Mouse (Mus musculus) kidney, postnatal 10 days (tissue): Measurements from ENCODE around the gene Alg14.

Source experiments
- DNase-seq: peaks from one replicate; pipeline ENCODE4 v3.0.0; 2021; ENCODE audit warnings: mixed read lengths

The Alg14 gene

DNA sequence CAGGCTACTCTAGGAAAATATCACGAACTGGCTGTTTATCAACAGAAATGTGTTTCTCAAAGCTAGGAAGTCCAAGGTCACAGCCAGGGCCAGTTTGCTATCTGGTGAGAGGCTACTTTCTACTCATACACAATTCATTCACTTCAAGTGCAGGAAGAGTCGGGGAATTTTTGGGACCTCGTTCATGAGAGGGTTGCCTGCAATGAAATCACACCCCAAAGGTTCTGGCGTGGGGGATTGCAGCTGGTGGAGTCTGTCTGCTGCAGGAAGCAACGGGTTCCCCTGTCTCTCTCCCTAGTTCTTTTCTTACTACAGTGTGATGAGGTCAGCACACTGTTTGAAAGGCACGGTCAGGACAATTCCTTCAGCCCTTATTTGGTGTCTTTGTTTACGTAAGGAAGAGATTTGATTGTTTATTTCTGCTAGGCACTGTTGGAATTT, 48.8 kb downstream of the Alg14 start:
- peak; percentile 40 for DNase-seq

DNA sequence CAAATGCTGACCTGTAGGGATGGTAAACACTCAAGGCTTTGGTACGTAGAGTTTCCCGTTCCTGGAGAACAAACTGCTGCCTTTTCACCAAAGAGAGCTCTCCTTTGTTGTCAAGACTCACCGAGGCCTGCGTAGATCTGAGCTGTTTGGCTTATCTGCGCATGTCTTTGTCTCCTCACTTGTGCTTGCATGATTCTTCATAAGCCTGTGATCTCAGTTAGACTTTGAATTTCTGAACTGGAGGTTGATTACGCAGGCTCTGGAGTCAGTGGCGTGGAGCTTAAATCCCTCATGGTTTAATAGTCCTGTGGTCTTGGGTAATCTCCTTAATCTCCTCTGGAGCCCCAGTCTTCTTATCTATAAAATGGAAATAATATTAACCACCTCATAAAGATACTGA, 51.7 kb downstream of the Alg14 start:
- no peak for DNase-seq

DNA sequence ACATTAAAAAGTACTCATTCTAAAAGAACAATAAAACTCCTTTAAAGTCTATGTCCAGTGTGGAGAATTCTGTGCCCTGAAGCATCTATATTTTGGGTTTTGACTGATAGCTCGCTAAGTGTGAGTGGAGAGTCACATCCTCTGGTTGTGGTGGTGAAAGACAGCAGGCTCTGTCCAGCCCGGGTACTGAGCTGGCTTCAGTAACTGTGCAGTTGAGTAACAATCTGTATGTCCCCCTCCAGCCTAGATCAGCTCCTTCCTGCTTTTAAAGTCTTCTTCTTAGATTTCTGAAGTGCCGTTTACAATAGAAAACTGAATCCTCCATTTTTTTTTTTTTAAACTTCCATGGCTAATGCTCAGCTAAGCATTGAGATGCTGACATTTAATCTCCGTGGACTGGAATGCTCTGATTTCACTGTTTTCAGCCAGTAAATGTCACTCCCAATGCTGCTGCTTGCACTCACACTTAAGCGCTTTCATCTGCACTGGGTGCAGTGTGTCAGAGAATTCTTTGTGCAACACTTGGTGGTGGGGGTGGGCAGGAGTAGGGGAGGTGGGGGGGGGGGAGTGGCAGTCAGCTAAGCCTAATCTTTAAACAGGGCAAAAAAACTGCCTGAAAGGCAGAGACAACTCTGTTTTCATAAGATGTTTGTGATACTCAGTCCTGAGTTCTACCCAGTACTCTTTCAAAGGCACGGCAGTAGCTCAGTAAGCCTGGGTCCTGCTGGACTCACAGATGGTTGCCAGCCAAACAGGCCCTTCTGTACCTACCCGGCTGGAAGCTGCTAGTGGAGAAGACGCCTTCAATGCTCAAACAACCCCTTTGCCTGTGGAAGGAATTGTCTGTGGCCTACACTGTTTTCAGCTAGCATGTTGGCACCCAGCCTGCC, 52.7 kb downstream of the Alg14 start:
- DNase-seq: no peak

DNA sequence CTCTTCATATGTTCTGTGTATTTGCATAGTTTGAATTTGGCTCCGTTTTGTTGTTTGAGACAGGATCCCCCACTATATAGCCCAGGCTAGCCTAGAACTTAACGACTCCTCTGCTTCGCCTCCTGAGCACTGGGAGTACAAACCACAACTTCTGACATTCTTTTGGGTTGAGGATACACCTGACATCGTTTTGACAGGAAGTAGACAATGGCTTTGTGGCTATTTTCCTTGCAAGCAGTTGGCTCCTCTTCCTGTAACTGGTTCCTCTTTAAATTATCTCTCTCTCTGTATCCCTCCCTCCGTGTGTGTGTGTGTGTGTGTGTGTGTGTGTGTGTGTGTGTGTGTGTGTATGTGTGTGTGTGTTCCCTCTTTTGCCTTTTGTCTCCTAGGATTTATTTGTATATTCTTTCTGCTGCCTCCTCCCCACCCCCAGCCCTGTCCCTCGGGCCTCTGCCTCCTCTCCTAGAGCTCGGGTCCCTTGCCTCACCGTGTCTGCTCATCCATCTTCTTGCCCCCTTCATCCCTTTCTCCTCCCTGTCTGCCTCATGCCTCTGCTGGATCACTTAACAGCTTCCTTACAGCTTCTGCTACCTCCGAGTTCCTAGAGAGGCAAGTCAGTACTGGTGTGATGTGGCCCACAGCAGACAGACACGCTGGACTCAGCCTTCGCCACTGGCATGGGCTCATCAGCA, 53.5 kb downstream of the Alg14 start:
- no peak for DNase-seq

DNA sequence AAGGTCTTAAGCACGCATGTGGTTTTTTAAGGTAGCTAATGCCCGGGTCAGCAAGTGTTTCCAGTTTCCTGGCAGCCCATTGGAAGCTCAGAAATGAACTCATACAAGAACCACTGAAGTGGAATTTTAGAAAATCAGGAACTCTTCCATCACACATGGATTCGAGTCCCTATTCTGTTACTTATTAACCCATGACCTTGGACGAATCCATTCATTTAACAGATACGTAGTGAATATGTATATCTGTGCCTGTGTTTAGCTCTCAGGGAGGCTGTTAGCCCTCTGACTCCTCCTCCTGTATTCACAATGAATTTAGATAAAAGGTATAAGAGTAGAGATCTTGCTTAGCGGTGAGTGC, 54.0 kb downstream of the Alg14 start:
- DNase-seq: no peak

DNA sequence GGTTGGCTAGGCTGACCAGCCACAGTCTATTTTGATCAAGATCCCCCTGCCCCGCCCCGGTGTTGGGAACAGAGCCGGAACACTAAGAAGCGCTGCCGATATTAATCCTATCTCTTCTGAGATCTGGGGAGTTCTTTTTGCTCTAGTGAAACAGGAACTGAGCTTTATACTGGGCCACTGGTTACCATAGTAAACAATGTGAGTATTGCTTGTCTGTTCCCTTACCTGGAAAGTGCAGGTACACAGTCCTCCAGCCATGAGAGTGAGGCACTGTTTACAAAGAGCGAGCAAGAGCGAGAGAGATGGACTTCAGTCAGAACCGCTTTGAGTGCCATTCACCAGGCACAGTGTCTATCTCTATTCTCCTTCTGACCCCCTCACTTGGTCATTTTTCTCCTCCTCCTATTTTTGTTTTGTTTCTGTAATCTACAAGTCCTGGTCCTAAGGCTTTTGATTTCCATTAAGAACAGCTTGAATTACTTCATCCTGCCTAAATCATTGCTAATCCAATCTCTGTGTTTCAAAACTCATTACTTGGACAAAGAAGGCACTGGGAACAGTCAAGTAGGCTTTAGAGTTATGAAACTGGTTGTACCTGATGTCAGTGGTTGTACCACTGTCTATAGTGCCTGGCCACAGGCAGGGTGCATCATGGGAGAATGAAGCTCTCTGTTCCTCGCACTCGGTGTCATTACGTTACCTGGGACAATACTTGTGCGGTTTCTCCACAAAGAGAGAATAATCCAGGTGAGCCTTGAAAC, 55.1 kb downstream of the Alg14 start:
- no peak for DNase-seq

DNA sequence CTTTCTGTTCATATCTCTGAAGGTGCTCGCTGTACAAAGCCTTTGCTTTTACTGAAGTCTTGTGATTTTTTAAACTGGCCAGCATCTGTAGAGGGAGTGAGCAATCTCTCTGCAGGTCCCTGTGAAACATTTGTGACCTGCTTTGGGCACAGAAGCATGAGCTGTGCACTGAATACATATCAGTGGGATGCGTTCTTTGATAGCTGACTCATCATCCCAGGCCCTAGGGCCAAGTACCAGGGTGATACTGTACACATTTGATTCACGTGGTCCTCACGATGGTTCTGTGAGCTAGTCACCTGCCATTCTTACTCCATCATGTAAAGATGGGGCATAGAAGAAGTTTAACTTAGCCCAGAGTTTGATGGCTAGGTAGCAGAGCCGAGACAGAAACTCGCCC, 57.2 kb downstream of the Alg14 start:
- DNase-seq: no peak

DNA sequence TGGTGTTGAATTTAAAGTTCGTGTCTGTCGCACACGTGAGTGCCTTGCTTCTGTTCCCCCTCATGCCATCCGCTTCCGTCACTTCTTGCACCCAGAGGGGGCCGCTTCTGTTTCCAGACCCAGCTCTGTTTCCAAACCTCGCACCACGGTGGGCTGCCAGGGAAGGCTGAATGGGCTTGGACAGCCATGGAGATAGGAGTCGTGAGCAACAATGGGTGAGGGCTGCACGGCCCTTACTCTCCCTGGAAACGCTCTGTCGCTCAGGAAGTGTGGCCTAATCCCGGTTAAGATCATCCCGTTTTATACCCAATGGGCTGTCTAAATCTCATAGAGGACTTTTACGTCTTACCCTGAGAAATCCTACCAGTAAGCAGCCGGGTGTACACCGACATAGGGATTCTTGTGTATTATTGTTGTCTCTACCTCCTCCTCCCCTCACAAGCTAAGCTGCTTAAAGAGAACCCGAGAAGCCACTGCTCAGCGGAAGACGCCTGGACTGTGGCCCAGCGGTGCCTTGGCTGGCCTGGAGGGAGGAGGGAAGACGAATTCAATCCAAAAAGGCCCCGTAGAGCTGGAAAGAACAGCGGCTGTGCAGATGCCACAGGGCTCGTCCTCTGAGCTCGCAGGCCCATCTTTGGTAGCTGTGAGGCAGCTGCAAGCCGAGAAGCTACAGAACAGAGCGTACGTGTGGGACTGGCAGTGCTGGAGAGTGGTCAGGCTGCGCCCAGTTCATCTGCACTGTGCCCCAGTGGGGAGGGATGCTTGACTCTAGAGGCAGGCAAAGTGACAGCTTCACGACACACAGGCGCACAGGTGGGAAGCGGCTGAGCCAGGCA, 58.0 kb downstream of the Alg14 start:
- peak; percentile 63 for DNase-seq

DNA sequence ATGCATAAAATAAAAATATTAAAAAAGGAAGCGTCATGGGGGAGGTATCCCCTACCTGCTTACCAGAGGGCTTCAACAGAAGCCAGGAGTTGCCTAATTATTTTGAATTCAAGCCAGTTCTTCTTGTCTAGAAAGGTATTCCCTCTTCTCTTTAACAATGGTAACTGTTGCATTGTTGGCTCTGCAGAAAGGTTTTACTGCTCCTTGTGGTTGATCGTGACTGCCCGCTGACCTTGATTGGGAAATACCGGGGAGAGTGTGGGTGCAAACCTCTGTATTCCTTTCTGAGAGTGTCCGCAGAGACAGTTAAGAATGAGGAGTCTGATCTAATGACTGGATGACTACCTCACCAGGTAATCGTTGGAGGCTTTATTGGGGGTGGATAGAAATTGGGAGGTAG, 59.7 kb downstream of the Alg14 start:
- DNase-seq: no peak

DNA sequence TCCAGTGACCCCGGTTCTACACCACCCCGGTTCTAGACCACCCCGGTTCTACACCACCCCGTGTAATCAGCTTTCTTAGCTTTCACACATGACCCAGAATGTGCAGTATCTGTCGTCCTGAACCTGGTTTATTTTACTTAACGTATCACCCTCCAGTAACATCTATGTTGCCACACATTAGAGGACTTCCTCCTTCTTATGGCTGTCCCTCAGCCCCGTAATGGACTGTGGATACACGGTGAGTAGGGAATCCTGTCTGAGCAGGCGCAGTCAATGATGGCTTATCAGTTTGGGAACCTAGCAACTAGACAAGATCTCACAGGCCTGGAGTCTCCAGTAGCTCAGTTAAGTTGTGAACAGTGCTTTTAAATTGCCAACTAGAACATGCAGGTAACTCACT, 62.7 kb downstream of the Alg14 start:
- DNase-seq: no peak

DNA sequence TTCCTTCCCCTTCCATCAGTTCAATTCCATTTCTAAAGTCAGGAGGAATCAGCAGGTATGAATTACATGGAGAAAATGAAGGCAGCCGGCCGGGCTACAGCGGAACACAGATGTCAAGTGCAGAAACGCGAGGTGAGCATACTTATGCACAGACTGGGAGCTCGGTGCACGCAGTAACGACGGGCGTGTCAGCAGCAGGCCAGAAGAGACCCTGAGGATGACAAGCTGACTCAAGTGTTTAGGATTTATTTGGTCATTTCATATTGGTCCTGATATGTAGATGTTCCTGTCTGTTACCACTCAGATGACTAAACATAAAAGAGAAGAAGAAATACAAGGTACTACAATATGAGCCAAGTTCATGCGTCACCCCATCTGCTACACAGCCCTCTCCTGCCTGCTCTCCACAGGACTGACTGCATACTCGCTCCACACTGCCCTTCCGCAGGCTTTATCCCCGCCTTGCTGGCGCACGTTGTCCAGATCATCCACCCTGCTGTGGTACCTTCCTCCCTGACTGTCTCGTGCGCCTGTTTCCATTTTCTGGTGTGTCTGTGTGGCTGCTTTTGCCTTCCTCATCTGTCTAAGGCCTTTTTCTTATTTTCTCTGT, 63.4 kb downstream of the Alg14 start:
- DNase-seq: no peak

DNA sequence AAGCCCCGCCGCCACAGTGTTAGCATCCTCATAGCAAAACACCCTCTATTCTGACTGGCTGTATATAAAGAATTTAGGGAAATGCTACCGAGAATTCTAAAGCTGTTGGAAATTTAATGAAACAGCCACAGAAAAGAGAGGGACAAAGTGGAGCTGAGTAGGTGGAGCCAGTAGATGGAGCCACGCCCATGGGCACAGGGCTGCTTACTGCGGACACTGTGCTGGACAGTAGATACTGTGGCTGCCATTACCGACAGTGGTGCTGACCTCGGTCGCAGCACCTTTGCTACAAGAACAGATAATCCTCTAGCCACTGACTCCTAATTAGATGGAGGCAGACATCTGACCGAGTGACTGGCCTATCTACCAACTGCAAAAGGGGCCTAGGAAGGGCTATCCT, 64.0 kb downstream of the Alg14 start:
- no peak for DNase-seq

DNA sequence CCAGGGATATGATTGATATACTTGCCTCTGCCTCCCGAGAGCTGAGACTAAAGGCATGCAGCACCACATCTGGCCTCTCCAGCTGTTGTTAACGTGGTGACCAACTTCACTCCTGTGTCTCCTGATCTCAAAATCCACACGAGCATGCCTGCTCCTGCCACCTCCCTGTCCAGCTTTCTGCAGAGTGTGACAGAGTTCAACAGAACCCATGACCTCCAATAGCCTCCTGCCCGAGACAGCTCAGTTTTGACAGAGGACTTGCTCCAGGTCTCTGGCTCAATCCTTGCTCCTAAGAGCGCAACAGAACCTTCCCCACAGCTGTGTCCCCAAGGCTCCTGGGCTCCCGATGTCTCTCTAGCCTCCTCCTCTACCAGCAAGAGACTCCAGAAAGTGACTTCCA, 64.5 kb downstream of the Alg14 start:
- DNase-seq: no peak

DNA sequence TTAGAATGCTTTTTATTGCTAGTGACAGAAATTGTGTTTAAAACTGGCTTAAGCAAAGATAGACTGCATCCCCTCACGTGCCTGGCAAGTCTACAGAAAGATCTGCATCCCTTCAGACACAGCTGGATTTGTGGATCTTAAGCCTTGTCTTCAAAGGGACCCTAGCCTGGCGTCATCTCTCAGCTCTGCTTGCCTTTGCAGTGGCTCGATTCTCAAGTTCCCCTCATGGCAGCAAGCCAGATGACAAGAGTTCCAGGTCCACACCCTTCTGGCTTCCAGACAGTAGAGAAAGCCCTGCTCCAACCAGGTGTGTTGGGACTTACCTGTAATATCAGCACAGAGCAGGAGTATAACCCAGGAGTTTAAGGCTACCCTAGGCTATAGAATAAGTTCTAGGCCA, 65.5 kb downstream of the Alg14 start:
- peak; percentile 35 for DNase-seq

DNA sequence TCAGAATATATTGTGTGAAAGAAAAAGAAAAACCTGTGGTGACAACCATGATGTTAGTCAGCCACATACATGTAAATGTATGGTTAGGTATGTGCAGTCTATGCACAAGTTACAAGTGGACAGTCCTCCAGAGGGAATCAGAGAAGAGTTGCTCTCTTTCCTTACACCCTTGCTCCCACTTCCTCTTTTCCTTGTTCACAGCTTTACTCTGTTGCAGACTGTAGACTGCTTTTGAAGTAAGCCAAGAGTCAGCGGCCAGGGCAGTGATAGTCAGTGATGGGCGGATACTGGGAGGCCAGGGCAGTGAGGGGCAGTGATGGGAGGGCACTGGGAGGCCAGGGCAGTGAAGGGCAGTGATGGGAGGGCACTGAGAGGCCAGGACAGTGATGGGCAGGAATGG, 66.7 kb downstream of the Alg14 start:
- no peak for DNase-seq

DNA sequence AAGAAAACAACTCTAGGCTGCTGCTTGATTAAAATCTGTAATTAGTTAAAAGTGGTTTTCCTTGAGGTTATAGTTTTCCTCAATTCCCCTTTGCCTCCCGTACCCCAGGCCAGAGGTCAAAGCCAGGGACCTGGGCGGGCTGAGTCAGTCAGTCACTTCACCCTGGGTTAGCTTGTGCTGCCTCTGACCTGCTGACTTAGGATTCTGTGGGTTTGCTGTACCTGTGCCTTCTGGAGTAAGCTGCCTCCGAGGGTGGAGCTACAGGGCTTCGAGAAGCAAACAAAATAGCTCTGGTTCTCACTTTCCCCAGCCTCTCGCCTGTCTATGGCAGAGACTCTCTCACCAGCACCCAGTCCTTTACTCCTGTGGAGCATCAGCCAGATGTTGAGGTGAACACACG, 67.3 kb downstream of the Alg14 start:
- DNase-seq: no peak

DNA sequence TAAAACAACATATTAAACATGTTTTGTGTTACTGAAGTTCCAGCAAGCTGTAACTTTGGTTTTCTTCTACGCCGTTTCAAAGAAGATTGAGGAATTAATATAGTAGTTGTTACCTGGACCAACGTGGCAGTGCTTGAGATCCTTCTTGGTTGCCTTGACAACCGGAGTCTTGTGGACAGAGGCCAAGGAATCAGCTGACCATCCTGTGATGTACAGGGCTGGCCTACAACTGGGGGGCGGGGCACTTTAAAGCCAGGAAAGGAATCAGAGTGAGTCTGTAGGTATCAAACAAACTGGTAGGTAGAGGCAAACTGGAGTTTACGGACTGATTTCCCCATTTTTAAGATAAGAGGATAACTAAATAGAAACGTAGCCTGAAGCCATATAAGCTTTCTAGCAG, 67.7 kb downstream of the Alg14 start:
- no peak for DNase-seq

DNA sequence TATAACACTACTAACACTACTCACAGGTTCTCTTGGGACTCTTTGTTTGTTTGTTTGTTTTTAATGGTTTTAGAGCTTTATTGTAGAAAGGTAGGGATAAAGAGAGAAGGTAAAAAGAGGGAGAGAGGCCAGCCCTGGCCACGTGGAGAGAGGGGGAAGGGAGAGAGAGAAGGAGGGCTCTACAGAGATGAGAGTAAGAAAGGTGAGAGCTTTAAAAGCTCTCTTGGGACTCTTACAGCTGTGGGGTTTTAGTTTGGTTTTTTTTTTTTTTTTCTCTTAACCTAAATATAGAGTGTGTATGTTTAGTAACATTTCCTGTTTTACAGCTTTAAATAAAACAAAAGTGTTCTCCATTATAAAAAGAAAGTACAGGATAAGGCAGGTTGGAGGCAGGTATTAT, 70.4 kb downstream of the Alg14 start:
- no peak for DNase-seq

DNA sequence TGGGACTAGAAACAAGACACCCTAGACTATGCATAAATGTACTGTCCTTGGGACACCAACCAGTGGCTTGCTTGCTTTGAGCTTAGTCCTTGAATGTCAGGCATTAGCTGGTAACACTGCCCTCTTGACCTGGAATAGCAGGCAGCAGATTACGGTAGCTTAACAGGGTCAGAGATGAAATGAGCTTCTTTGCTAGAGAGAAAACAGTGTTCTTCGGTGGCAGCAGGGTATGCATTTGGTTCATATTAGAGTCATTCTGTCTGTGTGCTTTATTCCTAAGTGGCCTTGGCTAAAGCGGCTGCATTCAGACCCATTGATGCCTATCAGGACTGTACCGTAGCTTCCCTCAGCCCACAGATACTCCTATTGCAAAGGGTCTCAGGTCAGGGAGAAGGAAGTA, 72.8 kb downstream of the Alg14 start:
- DNase-seq: no peak

DNA sequence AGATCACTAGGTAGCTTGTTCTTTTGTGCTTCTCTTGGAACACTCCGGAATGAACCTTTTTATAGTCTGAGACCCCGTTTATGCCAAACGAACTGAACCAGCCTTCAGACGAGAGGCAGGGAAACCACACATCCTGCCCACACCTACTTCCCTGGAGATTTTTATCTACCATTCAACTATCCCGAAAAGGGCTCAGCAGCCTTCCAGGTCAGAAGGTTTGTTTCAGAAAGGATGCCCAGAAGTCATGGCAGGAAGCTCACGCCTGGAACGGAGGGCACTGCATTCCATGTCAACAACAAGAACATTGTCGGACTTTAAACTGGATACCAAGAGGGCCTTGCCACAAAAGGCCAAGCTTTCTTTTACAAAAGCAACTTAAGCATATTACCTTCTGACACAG, 73.6 kb downstream of the Alg14 start:
- DNase-seq: peak; percentile 40

DNA sequence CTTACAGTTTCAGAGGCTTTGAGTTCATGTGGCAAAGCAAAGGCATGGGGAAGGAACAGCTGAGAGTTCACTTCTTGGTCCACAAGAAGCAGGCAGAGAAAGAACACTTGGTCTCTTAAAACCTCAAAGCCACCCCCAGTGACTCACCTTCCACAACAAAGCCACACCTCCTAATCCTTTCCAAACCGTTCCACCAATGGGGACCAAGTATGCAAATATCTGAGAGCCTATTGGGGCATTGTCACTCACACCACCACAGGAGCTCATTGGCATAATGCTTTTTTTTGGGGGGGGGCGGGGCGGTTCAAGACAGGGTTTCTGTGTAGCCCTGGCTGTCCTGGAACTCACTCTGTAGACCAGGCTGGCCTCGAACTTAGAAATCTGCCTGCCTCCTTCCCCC, 77.0 kb downstream of the Alg14 start:
- DNase-seq: no peak

DNA sequence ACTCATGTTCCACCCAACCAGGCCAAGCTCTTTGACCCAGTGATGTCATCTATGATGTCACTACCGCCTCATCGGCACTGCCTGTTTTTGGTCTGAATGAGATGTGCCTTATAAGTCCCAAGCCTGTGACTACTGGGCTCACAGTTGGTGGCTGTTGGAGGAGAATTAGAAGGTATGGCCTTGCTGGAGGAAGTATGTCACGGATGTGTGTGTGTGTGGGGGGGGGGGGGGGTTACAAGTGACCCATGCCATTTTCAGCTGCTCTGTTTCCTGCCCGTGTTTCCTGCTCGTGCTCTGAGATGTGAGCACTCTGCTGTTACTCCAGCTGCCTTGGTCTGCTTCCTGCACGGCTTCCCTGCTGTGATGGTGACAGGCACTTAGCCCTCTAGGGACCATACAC, 77.9 kb downstream of the Alg14 start:
- DNase-seq: peak; percentile 38
